Mouse (Mus musculus): ENCODE measurements around the gene Eps8l2.

Eps8l2 gene

DNA sequence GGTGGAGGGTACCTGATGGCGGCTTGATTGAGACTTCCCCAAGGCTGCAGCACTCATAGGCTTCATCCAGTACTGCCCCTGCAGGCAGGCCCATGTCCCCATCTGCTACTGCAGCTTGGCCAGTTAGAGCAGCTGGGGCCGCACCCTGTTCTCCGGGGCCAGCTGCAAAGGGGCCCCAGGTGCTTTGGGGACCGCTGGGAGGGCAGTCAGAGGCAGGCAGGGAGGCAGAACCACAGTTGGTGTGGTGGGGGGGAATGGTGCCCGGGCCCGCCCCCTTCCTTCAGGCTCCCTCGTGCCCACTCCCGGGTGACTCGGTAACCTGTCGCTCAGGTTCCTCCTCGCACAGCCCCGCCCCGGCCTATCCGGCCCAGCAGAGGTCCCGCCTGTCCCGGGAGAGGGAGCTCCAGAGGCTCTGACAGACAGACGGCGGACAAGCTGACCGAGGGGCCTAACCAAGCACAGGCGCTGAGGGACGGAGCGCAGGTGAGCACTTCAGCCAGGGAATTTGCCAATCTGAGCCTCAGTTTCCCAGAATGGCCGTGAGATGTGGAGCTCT is at the start of gene Eps8l2:
TSS of gene Eps8l2 (plus strand) at position 305 of the 556 bp plus-strand sequence.
- peak; percentile 81 to 85 for DNase-seq (ENCODE audit: low spot score in 2 of 2)

DNA sequence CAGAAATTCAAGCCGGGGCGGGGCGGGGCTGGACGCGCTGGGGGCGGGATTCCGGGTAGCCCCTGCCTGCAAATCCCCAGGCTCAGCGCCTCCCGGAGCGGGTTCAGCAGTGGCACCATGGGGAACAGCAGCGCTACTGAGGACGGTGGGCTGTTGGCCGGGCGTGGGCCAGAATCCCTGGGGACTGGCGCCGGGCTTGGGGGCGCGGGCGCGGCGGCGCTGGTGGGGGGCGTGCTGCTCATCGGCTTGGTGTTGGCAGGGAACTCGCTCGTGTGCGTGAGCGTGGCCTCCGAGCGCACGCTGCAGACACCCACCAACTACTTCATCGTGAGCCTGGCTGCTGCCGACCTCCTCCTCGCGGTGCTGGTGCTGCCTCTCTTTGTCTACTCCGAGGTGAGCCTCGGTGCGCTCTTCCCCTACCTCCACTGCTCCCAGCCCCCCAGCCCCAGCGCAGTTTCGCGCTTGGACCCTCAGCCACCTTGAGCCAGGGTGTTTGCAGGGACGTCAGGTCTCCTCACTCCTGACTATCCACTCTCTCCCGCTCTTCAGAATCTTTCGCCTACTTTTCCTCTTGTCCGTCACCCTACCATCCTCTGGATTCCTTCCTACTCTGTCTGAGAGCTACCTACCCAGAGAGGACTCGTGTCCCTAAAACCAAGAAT is 46.6 kb upstream of the Eps8l2 start, which contains the start of gene Drd4:
TSS of gene Drd4 (plus strand) at position 86 of the 662 bp plus-strand sequence.
- DNase-seq (ENCODE audit: low spot score in 2 of 2): no peak

DNA sequence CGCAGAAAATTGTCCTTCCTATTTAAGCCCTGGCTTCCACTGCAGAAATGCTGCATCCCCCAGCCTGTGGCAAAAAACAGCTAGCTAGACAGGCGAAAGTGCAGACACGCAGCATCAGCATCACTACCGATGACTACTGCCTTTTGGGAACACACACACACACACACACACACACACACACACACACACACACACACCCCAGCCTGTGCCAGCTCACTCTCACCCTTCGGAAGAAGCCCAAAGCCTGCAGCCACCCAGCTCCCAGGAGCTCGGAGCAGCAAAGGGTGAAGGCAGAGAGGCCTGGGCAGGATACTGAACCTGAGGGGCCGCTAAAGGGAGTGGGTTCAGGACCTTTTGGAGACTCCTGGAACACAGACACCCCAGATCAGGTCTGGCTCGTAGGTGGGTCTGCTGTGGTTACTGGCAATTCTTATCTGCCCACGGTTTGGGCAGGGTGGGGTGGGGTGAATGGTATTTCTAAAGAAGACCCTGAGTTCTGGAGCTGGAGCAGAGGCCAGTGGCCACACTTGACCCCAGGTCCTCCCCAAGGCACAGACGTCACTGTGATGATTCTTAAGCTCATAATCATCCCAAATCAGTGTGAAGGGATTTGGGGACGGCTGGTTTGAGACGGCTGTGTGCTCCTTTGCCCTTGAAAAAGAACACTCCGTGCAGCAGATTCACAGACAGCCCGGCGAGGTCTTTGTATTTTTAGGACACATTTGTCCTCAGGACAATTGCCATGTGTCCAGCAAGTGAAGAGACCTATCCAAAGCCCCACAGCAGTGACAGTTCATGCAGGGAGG is 45.9 kb upstream of the Eps8l2 start:
- no peak for DNase-seq (ENCODE audit: low spot score in 2 of 2)

DNA sequence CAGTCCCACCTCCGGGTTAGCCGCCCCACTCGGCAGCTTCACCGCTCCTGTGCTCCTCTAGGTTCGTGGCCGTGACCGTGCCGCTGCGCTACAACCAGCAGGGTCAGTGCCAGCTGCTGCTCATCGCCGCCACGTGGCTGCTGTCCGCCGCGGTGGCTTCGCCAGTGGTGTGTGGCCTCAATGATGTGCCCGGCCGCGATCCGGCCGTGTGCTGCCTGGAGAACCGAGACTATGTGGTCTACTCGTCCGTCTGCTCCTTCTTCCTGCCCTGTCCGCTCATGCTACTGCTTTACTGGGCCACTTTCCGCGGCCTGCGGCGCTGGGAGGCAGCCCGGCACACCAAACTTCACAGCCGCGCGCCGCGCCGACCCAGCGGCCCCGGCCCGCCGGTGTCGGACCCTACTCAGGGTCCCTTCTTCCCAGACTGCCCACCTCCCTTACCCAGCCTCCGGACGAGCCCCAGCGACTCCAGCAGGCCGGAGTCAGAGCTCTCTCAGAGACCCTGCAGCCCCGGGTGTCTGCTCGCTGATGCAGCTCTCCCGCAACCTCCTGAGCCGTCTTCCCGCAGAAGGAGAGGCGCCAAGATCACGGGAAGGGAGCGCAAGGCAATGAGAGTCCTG is 44.7 kb upstream of the Eps8l2 start:
- DNase-seq (ENCODE audit: low spot score in 2 of 2): peak in 1 of 2 experiments; percentile 30

DNA sequence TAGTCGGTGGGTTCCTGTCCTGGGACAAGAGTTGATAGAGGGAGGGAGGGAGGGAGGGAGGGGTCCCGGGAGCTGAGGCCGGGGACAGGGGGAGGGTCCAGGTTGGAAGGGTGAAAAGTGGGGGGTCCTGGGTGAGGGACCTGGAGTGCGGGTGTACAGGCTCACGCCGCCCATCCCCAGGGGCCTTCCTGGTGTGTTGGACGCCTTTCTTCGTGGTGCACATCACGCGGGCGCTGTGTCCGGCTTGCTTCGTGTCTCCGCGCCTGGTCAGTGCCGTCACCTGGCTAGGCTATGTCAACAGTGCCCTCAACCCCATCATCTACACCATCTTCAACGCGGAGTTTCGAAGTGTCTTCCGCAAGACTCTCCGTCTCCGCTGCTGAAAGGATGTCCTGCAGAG is 44.2 kb upstream of the Eps8l2 start:
- DNase-seq (ENCODE audit: low spot score in 2 of 2): no peak

DNA sequence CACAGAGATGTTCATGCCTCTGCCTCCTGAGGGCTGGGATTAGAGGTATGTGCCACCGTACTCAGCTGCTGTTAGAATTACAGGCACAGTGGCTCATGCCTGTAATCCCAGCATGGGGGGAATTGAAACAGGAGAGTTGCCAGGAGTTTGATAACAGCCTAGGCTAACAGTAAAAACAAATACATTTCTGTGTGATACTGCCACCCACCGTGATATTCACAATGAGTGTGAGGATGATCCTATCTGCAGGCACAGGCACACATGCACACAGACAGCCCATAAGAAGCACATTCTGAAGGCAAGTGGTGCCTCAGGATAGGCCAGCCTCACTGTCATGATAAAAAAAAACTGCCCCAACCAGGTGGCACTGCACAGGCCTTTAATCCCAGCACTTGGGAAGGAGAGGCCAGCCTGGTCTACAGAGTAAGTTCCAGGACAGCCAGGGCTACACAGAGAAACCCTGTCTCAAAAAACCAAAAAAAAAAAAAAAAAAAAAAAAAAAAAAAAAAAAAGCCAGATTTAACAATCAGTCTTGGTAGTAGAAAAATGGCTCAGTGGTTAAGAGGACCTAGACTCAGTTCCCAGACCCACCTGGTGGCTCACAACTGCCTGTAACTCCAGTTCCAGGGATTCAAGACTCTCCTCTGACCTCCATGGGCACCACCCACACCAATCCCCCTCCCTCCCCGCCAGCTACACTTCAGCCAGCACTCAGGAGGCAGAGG is 40.6 kb upstream of the Eps8l2 start:
- no peak for DNase-seq (ENCODE audit: low spot score in 2 of 2)

DNA sequence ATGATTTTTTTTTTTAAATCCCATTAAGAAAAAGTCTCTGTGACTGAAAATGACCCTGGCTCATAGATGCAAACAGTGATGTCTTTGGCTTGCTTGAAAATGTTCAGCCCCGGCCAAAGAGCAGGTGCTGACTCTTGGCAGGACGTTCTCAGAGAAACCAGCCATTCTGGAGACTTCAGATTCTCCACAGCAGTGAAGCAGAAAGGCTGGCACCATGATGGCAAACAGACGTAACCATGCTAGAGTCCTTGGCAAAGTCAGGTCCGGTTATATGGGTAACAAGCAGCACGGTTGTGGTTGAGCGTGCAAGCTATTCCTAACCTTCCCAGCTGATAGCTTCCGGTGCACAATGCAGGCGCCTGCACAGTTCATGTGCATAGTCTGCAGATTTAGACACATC is 39.5 kb upstream of the Eps8l2 start:
- no peak for DNase-seq (ENCODE audit: low spot score in 2 of 2)

DNA sequence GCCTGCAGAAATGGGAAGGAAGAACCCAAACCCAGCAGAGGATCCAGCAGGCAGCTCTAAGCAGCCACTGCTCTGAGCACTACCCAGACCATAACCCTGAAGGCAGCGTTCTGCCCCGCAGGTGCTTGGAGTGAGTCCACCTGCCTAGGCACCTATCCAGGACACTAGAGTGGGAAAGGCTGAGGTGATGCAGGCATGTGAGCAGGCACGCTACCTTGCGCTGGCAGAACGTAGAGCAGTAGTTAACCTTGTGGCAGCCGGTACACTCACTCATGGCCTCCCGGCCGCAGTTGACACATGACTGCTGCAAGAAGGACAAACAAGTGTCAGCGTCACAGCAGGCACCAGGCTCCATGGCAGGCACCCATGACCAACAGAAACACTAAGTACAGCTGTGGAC is 37.3 kb upstream of the Eps8l2 start:
- DNase-seq (ENCODE audit: low spot score in 2 of 2): no peak

DNA sequence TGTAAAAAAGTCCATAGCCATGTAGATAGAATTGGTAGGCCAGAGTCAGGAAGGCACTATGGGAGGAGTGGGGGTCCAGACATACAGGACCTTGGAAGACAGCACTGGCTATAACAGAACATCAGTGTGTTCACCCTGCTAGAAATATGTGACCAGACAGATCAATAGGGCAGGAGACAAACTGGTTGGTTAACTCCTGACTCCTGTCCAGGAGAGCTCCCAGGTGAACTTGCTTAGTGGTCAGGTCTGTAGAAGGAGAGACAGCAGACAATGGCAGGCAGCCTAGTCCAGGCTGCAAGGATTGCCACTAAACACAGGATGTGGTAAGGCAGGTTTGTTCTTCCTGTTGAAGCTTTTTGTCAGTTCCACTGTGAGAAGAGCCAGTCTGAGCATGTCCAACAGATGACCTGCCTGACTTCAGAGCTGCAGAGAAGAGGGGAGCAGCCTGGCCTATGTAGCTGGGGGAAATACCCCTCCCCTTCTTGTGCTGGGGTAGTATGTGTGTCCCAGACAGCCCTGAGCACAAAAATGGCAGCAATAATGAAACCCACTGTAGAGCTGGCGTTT is 35.9 kb upstream of the Eps8l2 start:
- no peak for DNase-seq (ENCODE audit: low spot score in 2 of 2)

DNA sequence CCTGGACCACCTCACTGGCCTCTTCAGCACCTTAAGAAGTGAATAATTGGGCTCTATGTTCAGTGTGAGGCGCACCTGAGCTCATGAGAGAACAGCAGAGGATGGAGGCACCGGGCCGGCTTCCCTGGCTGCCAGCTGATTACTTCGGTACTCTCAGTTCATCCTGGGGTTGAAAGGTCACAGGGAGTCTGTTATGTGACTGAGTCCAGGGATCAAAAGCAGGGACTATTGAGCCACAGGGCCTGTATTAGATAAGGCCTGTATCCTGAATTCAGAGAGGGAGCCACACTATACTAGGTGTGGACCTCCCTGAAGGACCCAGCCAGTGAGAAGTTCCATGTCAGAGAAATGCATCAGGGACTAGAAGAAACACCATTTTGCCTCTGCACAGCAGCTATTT is 34.1 kb upstream of the Eps8l2 start:
- DNase-seq (ENCODE audit: low spot score in 2 of 2): no peak

DNA sequence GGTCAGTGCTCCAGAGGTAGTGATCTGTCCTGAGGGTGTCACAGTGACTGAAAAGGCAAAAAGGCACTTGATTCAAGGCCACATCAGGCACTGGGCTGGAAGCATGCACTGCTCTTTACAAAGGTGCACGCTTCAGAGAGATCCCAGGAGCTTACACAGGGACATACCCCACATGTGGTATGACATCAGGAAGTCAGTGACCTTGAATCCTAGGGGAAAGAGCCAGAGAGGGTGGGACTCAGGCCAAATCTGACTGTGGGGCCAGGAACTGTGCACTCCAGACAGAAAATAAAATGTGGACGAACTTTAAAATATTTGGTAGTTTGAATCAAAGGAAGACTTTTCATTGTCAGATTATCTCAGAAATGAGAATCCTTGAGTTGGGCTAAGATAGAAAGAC is 24.3 kb upstream of the Eps8l2 start:
- DNase-seq (ENCODE audit: low spot score in 2 of 2): no peak

DNA sequence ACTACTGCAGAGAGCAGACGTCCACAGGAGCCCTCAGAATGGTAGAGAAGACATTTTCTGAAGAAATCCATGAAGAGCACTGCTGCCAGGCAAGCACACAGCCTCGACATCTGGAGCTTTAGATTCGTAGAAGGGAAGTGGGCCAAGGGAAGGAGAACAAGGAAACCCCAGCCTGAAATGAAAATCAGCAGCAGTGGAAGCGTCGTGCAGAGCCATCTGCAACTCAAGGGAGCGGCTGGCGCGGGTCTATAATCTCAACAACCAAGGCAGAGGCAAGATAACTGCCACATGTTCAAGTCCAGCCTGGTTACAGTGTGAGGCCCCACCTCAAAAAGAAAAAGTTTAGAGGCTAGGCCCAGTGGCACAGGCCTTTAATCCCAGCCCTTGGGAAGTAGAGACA is 23.6 kb upstream of the Eps8l2 start:
- no peak for DNase-seq (ENCODE audit: low spot score in 2 of 2)

DNA sequence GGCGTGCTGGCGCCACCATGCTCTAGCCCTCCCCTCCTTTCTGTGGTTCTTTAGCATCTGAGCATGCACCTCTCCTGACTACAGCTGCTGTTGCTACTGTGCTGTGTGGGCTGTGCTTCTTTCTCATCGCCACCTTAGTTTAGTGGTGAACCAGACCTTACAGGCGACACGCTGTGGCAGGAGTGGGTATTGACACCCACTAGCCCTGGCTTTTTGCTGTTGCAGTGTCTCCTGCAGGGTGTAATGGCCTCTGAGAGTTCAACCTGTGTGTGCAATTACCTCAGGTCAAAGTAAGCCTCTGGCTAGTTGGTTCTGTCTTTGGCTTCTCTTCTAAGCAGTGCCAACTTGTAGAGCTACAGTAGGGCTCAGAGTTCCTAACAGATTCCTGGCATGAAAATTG is 22.7 kb upstream of the Eps8l2 start:
- DNase-seq (ENCODE audit: low spot score in 2 of 2): no peak

DNA sequence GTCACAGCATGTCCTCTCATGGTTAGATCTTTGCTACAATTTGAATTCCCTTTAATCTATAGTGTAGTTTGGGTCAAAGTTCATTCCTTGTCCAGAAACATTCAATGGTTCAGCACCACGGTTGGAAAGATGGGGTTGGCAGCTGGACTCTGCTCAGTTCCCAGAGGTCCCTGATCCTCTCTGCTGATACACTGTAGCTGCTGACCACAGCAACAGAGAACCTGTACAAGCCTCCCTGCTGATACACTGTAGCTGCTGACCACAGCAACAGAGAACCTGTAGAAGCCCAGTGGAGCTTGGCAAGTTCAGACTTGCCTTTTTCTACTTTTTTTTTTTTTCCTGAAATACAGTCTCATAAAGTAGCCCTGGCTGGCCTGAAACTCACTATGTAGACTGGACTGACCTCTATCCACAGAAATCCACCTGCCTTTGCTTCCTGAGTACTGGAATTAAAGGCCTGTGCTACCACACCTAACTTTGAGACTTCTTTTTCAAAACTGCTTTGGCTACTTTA is 21.0 kb upstream of the Eps8l2 start:
- DNase-seq (ENCODE audit: low spot score in 2 of 2): no peak

DNA sequence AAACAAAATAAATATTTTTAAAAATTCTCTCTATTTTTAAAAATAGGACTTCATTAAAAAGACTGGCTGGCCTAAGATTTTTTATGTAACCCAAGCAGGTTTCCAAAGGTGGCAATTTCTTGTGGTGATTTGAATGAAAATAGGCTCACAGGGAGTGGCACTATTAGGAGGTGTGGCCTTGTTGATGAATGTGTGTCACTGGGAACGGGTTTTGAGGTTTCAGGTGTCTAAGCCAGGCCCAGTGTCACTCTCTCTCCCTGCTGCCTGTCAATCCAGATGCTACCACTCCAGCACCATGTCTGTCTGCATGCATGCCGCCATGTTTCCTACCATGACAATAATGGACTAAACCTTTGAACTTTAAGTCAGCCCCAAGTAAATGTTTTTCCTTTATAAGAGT is 19.2 kb upstream of the Eps8l2 start:
- no peak for DNase-seq (ENCODE audit: low spot score in 2 of 2)

DNA sequence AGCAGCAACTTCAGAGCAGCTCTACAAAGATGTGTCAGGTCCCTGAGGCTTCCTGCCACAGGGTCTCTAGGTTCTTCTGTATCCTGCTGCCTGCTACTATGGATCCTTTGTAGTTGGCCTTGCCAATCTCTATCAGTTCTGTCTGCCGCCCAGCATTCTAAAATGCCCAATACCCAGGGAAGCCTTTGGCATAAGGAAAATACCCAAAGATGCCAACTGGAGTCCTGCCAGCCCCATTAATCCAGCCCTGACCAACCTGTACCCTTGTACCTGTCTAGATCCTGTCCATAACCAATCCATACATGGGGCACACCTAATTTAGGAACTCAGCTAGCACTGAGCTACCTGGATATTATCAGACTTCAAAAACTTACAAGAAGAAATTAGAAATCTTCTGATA is 14.0 kb upstream of the Eps8l2 start:
- DNase-seq (ENCODE audit: low spot score in 2 of 2): no peak

DNA sequence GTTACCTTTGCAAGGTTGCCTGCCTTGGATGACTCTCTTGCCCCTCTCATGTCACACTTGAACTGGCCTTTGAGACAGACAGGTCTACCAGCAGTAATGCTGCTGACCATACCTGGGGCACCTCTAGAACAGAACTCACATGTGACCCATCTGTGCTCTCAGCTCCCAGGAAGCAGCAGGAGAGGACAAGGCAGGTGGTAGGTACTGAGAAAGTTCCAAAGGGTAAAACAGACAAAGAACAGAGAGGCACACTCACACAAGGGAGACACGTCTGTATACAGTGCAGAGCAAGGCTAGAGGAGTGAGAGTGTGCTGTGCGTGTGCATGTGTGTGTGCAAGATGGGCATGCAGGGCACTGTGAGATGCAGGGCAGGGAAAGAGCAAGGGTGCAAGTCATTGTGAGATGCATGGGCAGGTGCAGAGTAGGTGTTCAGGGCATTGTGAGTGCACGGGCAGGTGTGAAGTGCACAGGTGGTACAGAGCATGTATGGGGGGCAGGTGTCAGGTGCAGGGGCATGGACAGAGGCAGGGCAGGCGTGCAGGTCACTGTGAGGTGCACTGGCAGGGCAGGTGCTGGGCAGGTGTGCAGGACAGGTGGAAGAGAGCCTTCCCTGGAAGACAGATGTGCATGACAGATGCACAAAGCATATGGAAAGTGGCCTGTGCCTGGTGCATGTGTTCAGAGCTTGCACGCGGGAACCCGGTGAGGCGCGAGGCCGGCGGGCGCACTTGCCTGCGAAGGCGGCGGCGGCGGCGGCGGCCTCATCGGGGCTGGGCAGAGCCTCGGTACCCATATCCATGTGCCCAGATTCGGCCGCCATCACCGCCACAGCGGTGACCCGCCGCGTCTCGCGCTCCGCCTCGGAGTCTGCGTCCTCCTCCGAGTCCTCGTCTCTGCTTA is 11.9 kb upstream of the Eps8l2 start:
- peak in 1 of 2 experiments; percentile 23 for DNase-seq (ENCODE audit: low spot score in 2 of 2)

DNA sequence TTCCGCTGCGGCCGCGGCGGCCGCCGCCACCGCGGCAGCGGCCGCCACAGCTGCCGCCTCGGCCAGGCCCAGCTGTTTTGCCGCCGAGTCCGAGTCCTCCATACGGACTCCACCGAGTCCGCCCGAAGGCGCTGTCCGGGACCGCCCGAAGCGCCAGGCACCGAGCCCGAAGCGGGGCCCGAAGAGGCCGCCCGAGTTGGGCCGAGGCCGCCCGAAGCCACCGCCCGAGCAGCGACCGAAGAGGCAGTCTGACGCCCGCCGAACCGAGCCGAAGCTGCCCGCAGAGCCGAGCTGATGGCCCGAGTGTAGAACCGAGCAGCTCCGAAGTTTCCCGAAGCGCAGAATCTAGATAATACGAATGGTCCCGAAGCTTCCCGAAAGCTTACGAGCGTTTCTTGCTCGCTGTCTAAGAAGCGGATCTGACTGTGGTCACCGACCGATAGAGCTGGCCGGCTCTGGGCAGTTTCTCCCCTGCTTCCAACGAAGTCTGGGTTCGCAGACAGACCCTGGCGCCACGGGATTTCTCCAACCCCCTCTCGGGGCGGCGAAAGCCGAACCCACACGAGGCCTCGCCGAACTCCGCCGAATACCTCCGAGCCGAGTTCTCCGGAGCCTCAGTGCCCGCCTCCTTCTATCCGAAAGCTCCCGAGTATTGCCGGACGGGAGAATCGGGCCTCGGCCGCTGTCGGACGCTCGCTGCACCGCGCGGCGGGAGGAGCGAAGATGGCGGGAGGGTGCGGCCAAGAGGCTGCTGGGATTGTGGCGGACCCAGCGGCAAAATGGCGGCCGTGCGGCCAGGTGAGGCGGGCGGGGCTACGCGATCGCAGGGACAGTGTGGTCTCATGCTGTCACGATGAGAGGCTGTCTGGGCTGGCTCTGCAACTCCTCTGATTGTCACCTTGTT is 11.0 kb upstream of the Eps8l2 start, which contains the start of the genes Deaf1 and Tmem80:
TSS of gene Deaf1 (minus strand) at position 222 of the 904 bp plus-strand sequence.
TSS of gene Tmem80 (plus strand) at position 271 of the 904 bp plus-strand sequence.
- peak; percentile 98 to 99 for DNase-seq (ENCODE audit: low spot score in 2 of 2)

Data from urinary bladder, adult 18-20 months (tissue).